Mouse (Mus musculus) stomach, embryonic 16.5 days (tissue): ENCODE data around the gene Ttc36. TPM values are rescaled to one million over a fixed set of nuclear protein-coding genes. Genes with fewer than 3 reads are reported as not detected.
A peak's percentile ranks its signal among the peaks of the same experiment; 100 is the strongest.

Experiments
- ATAC-seq: fragments of 200-750 bp; cut with Nextera tagmentation; 2 replicates; pipeline ENCODE4 v1.8.0; 2017; ENCODE audit warnings: moderate number of reproducible peaks, moderate TSS enrichment; ENCODE audit not compliant: insufficient read depth, low FRiP score
- H3K27ac ChIP-seq: fragments of 300-500 bp; sonication (generic); 2 replicates; pipeline ENCODE4 v1.5.1; 2014; ENCODE audit warnings: low read length
- H3K27me3 ChIP-seq: fragments of 300-500 bp; sonication (generic); 2 replicates; pipeline ENCODE4 v1.6.1; 2014; ENCODE audit warnings: low read length, control low read depth, mixed read lengths; ENCODE audit not compliant: control insufficient read depth, insufficient read depth
- H3K36me3 ChIP-seq: fragments of 300-500 bp; sonication (generic); 2 replicates; pipeline ENCODE4 v1.6.1; 2014; ENCODE audit warnings: low read length; ENCODE audit not compliant: control insufficient read depth, insufficient read depth
- H3K4me1 ChIP-seq: fragments of 300-500 bp; sonication (generic); 2 replicates; pipeline ENCODE4 v1.6.1; 2014; ENCODE audit warnings: low read length, control low read depth, mixed read lengths; ENCODE audit not compliant: control insufficient read depth, insufficient read depth
- H3K4me2 ChIP-seq: fragments of 300-500 bp; sonication (generic); 2 replicates; pipeline ENCODE4 v1.6.1; 2014; ENCODE audit warnings: low read depth, low read length, mixed read lengths
- H3K4me3 ChIP-seq: fragments of 300-500 bp; sonication (generic); replicated peaks from 2 replicates; pipeline ENCODE4 v1.5.1; 2014; ENCODE audit warnings: mild to moderate bottlenecking, low read length
- H3K9ac ChIP-seq: fragments of 300-500 bp; sonication (generic); 2 replicates; pipeline ENCODE4 v1.6.1; 2014; ENCODE audit warnings: low read length
- H3K9me3 ChIP-seq: fragments of 300-500 bp; sonication (generic); replicated peaks from 2 replicates; pipeline ENCODE4 v1.6.1; 2016; ENCODE audit warnings: low read length, control low read depth; ENCODE audit not compliant: control insufficient read depth
- WGBS: fragments of 180-500 bp; shearing (Covaris S2); extraction: QIAGEN DNeasy Blood & Tissue Kit; methylation state at CpG from one replicate; pipeline ENCODE4 v1.1.7; 2014; 5-methylcytosine and 5-hydroxymethylcytosine counted together
- polyA plus RNA-seq: library from polyadenylated mRNA; unstranded; fragments of >200 nt; fragmentation: Nextera tagmentation; extraction: Ambion mirVana; gene quantifications from 2 replicates; pipeline ENCODE4 v1.2.1, GENCODE M21; 2015

Ttc36 gene
- polyA plus RNA-seq, 1 experiment from 2014 or later, result 8.3 TPM

DNA sequence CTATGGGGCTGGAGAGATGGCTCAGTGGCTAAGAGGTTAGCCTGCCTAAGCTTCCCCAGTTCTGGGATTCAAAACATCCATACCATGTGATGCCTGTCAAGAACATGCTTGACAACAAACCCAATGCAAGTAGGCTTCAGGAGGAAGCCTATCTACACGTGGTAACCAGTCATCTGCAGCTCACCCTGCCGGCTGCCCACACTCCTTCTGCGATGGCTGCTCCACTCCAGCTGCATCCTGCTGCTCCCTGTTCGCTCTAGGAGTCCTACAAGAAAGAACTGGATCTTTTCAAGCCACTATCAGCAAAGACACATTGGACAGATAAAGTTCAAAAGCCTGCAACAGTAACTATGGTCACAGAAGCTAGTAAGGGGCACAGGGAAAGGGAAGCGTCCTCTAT, 14.7 kb upstream of the Ttc36 start:
- Histone ChIP-seq H3K9me3 (no peaks in the 10 kb centered on the region), H3K27ac (no peak overlapping the region), H3K36me3 (peaks cover 56% of the 10 kb centered on the region), H3K9ac (no peak overlapping the region), H3K4me3 (no peak overlapping the region), H3K4me1 (no peaks in the 10 kb centered on the region), H3K27me3 (no peaks in the 10 kb centered on the region), H3K4me2 (no peak overlapping the region)
- 85% methylated on average over 5 of the region's 5 CpGs for WGBS
- no peak for ATAC-seq

DNA sequence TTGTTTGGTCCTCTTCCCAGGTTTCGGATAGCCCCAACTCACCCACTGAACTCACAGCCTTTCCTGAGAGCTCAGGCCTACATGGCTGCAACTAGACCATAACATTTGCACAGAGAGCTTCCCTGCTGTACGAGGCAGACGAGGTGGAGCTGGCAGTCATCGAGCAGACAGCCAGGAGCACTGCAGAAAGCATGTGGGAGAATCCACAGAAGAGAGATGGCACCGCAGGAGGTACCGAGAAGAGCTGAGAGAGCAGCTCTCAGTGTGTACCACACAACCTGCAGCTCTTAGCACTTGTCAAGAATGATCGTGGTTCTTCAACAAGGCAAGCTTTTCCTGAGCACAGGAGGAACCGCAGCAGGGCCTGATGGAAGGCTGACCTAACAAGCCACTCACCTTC, 11.3 kb upstream of the Ttc36 start:
- no peak overlapping the region for H3K4me3 ChIP-seq
- no peak overlapping the region for H3K9ac ChIP-seq
- ATAC-seq, result no peak
- no peak overlapping the region for H3K4me2 ChIP-seq
- H3K9me3 ChIP-seq, result no peaks in the 10 kb centered on the region
- H3K27me3 ChIP-seq, result no peaks in the 10 kb centered on the region
- no peak overlapping the region for H3K27ac ChIP-seq
- WGBS, result 94% methylated on average over 8 of the region's 8 CpGs
- peaks cover 64% of the 10 kb centered on the region for H3K36me3 ChIP-seq
- H3K4me1 ChIP-seq, result no peaks in the 10 kb centered on the region

- Histone ChIP-seq H3K27ac (no peak overlapping the region), H3K4me1 (no peaks in the 10 kb centered on the region), H3K4me3 (no peak overlapping the region), H3K27me3 (no peaks in the 10 kb centered on the region), H3K9ac (no peak overlapping the region), H3K4me2 (no peak overlapping the region), H3K9me3 (no peaks in the 10 kb centered on the region), H3K36me3 (peaks cover 33% of the 10 kb centered on the region)
- 85% methylated on average over 10 of the region's 10 CpGs for WGBS
- ATAC-seq, result no peak
Measured at GRCm38 (mm10) chr9:44810316-44810715, 7.4 kb upstream of the Ttc36 start.

GRCm38 (mm10) chr9:44807778-44808177, 4.9 kb upstream of the Ttc36 start:
- no peaks in the 10 kb centered on the region for H3K4me1 ChIP-seq
- 92% methylated on average over 10 of the region's 10 CpGs for WGBS
- H3K4me3 ChIP-seq, result no peak overlapping the region
- peaks cover 22% of the 10 kb centered on the region for H3K36me3 ChIP-seq
- no peak for ATAC-seq
- H3K9ac ChIP-seq, result no peak overlapping the region
- no peak overlapping the region for H3K4me2 ChIP-seq
- no peaks in the 10 kb centered on the region for H3K9me3 ChIP-seq
- H3K27me3 ChIP-seq, result no peaks in the 10 kb centered on the region
- no peak overlapping the region for H3K27ac ChIP-seq

DNA sequence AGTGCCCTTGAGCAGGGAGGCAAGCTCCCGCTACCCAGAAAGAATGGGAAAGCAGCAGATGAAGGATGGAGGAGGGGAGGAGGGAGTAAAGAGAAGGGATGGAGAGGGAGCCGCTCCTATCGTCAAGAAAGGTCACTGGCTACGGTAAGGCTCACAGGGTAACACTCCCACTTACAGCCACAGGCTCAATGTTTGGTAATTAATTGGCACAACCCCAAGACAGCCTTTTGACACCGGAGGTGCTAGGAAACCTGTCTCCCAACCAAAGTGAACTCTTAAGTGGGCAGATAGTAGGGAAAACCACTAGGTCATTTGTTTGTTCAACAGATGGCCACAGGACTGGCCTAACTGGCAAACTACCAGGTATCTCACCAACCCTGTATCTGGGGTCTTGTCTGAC, 4.3 kb upstream of the Ttc36 start:
- ATAC-seq, result no peak
- H3K4me2 ChIP-seq, result no peak overlapping the region
- 0 out of 2 replicates have a peak, but pooled peaks cover 3% of the 10 kb centered on the region for H3K4me1 ChIP-seq
- H3K4me3 ChIP-seq, result no peak overlapping the region
- WGBS, result 69% methylated on average over 5 of the region's 5 CpGs
- peaks cover 19% of the 10 kb centered on the region for H3K36me3 ChIP-seq
- no peak overlapping the region for H3K9ac ChIP-seq
- H3K27me3 ChIP-seq, result no peaks in the 10 kb centered on the region
- H3K9me3 ChIP-seq, result no peaks in the 10 kb centered on the region
- H3K27ac ChIP-seq, result no peak overlapping the region

GRCm38 (mm10) chr9:44805536-44805935, 2.7 kb upstream of the Ttc36 start:
- 91% methylated on average over 5 of the region's 5 CpGs for WGBS
- Histone ChIP-seq H3K9ac (no peak overlapping the region), H3K4me1 (0 out of 2 replicates have a peak, but pooled peaks cover 3% of the 10 kb centered on the region), H3K27me3 (no peaks in the 10 kb centered on the region), H3K36me3 (peaks cover 13% of the 10 kb centered on the region; the same call in 1 of the 2 replicates), H3K27ac (no peak overlapping the region), H3K4me3 (no peak overlapping the region), H3K9me3 (no peaks in the 10 kb centered on the region), H3K4me2 (no peak overlapping the region)
- ATAC-seq, result no peak; the same call in 1 of the 2 replicates

DNA sequence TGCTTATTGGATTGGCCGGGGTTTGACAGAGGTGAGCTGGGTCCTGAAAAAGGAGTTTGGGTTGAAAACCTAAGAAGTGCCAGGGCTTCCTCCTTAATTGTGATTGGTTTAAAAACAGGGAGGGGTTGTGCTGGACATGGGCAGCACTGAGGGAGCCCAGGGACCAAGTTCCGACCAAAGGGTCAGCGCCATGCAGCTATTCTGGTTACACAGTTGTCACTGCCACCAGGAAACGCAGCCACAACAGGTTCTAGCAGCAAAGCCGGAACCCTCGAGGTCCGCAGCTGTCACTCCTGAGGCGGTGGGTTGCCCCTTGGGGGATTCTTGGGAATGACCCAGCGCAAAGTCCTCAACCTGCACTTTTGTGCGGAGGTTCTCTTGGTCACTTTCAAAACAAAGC, 1.8 kb upstream of the Ttc36 start:
- Histone ChIP-seq H3K4me1 (peaks cover 7% of the 10 kb centered on the region), H3K4me2 (no peak overlapping the region), H3K9ac (no peak overlapping the region), H3K9me3 (no peaks in the 10 kb centered on the region), H3K27ac (no peak overlapping the region), H3K36me3 (peaks cover 5% of the 10 kb centered on the region; the same call in 1 of the 2 replicates), H3K4me3 (no peak overlapping the region), H3K27me3 (no peaks in the 10 kb centered on the region)
- 87% methylated on average over 10 of the region's 10 CpGs for WGBS
- no peak for ATAC-seq

DNA sequence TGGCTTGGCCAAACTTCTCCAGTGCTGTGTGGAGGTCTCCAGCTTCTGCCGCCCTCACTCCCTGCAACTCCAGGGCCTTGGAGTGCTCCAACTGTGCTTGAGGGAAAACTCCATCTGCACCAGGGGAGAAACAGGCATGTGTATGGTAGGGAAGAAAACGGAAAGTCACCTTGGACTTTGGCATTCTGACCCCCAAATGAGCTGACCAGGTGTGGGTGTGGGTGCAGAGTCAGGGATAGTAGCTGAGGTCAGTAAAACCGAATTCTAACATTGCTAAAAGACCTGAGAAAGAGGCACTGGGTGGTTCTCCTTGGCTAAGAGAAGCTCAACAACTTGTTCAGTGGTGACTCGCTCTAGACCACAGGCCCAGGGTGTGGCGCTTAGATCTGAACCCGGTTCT, 1.2 kb downstream of the Ttc36 start:
- peak overlapping the region; percentile 17; the same call in 1 of the 2 replicates for H3K27ac ChIP-seq
- WGBS, result 70% methylated on average over 6 of the region's 6 CpGs
- H3K4me3 ChIP-seq, result no peak overlapping the region
- H3K9ac ChIP-seq, result no peak overlapping the region
- H3K27me3 ChIP-seq, result no peaks in the 10 kb centered on the region
- H3K4me2 ChIP-seq, result no peak overlapping the region
- H3K9me3 ChIP-seq, result no peaks in the 10 kb centered on the region
- peaks cover 12% of the 10 kb centered on the region for H3K4me1 ChIP-seq
- H3K36me3 ChIP-seq, result no peaks in the 10 kb centered on the region; the same call in 1 of the 2 replicates
- no peak for ATAC-seq

- Histone ChIP-seq H3K4me3 (peak overlapping the region; percentile 70), H3K9me3 (no peaks in the 10 kb centered on the region), H3K27ac (peak overlapping the region; percentile 82), H3K9ac (peak overlapping the region; percentile 80; the same call in 1 of the 2 replicates), H3K36me3 (no peaks in the 10 kb centered on the region), H3K4me2 (peak overlapping the region; percentile 96), H3K27me3 (no peaks in the 10 kb centered on the region), H3K4me1 (peaks cover 12% of the 10 kb centered on the region)
- 26% methylated on average over 9 of the region's 9 CpGs for WGBS
- ATAC-seq, result no peak
Measured at GRCm38 (mm10) chr9:44799958-44800324, 2.9 kb downstream of the Ttc36 start.
